Mouse (Mus musculus) lung, postnatal 0 days (tissue): ENCODE measurements at regions not wholly inside any gene's neighbourhood (a gene's known extent, or its start where the extent isn't known, plus 50 kb on each side); places are given as distances from the start of the nearest gene placed in this dataset.

Source experiments
- ATAC-seq: fragments of 200-750 bp; cut with Nextera tagmentation; 2 replicates; pipeline ENCODE4 v1.8.0; 2017; ENCODE audit warnings: moderate library complexity
- DNase-seq: peaks from one replicate; pipeline ENCODE4 v3.0.0-alpha.2; 2016; ENCODE audit warnings: low spot score
- H3K27ac ChIP-seq: fragments of 300-500 bp; sonication (generic); 2 replicates; pipeline ENCODE4 v1.5.1; 2014; ENCODE audit warnings: antibody characterized with exemption, mild to moderate bottlenecking, low read length, mixed read lengths
- H3K27me3 ChIP-seq: fragments of 300-500 bp; sonication (generic); replicated peaks from 2 replicates; pipeline ENCODE4 v1.6.1; 2014; ENCODE audit warnings: low read length, mixed read lengths; ENCODE audit not compliant: insufficient read depth
- H3K36me3 ChIP-seq: fragments of 300-500 bp; sonication (generic); 2 replicates; pipeline ENCODE4 v1.6.1; 2014; ENCODE audit warnings: low read length, mixed read lengths; ENCODE audit not compliant: insufficient read depth
- H3K4me1 ChIP-seq: fragments of 300-500 bp; sonication (generic); 2 replicates; pipeline ENCODE4 v1.6.1; 2014; ENCODE audit warnings: antibody characterized with exemption, low read depth, low read length, mixed read lengths; ENCODE audit not compliant: insufficient read depth
- H3K4me2 ChIP-seq: fragments of 300-500 bp; sonication (generic); replicated peaks from 2 replicates; pipeline ENCODE4 v1.6.1; 2014; ENCODE audit warnings: low read depth, mild to moderate bottlenecking, low read length, moderate library complexity, mixed read lengths
- H3K4me3 ChIP-seq: fragments of 300-500 bp; sonication (generic); 2 replicates; pipeline ENCODE4 v1.5.1; 2014; ENCODE audit warnings: low read depth, low read length
- H3K9ac ChIP-seq: fragments of 300-500 bp; sonication (generic); replicated peaks from 2 replicates; pipeline ENCODE4 v1.6.1; 2014; ENCODE audit warnings: low read depth, mild to moderate bottlenecking
- H3K9me3 ChIP-seq: fragments of 300-500 bp; sonication (generic); 2 replicates; pipeline ENCODE4 v1.6.1; 2016; ENCODE audit warnings: low read length, mixed read lengths
- CTCF ChIP-seq: IDR thresholded peaks from 2 replicates; pipeline ENCODE4 v1.5.1; 2016; ENCODE audit warnings: antibody characterized with exemption, mild to moderate bottlenecking
- EP300 ChIP-seq: IDR thresholded peaks from 2 replicates; pipeline ENCODE4 v1.6.1; 2016; ENCODE audit warnings: antibody characterized with exemption, mild to moderate bottlenecking, control low read depth
- WGBS: fragments of 180-500 bp; shearing (Covaris S2); extraction: QIAGEN DNeasy Blood & Tissue Kit; methylation state at CpG from one replicate; pipeline ENCODE4 v1.1.7; 2014; 5-methylcytosine and 5-hydroxymethylcytosine counted together

DNA sequence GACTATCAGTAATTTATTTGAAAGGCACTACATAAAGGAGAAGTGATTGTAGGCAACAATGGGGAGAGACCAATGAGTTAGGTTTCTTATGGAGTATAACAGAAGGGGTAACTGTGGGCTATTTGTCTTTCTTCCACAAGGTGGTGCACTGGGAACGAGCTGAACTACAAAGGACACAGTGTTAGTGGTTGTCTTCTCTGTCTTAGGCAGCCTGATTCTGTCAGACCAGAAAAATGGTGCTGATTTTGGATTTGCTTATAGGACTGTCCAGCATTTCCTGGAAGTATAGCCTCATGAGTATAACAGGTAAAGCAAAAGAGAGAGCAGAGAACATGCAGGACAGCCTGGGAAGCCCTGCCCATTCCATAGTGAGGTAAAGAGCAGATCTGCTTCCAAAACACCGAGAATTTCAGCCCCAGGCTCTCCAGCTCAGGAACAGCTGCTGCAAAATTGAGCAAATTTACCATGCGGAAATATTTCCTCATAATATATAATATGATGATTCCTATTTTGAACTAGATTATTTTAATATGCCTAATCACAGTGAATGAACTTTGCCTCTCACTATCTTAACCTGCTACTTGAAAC is 497.8 kb downstream of the Tox3 start:
- Histone ChIP-seq H3K27me3 (no peaks in the 10 kb centered on the region), H3K9me3 (no peaks in the 10 kb centered on the region), H3K27ac (no peak overlapping the region), H3K4me1 (no peaks in the 10 kb centered on the region), H3K36me3 (no peaks in the 10 kb centered on the region), H3K9ac (no peak overlapping the region), H3K4me3 (no peak overlapping the region), H3K4me2 (no peak overlapping the region)
- DNase-seq (peak; percentile 19), ATAC-seq (no peak)
- TF ChIP-seq CTCF (peak; percentile 65), EP300 (no peak)
- 45% methylated on average over 3 of the region's 3 CpGs for WGBS

- DNase-seq: peak; percentile 13
- no peak overlapping the region for H3K4me3 ChIP-seq
- H3K27ac ChIP-seq: no peak overlapping the region
Measured at GRCm38 (mm10) chr8:89849416-89850208, 498.5 kb downstream of the Tox3 start.

DNA sequence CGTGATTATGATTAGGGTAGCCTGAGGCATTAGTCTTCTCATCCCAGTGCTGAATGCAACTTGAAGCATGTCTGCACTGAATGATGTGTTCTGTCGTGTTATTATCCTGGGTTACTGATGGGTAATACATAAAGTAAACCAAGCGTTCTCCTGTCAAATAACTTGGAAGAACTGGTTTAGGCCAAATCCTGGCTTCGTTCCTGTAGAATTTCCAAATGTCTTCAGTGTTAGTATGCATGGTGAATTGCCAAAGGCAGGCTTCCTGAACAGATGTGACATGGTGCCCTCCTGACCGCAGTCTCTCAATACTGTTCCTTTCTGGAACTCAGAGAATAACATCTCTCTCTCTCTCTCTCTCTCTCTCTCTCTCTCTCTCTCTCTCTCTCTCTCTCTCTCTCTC is 509.6 kb downstream of the Tox3 start:
- DNase-seq (peak; percentile 15), ATAC-seq (no peak)
- Histone ChIP-seq H3K4me1 (no peaks in the 10 kb centered on the region), H3K4me3 (no peak overlapping the region), H3K27ac (no peak overlapping the region), H3K36me3 (no peaks in the 10 kb centered on the region), H3K9me3 (no peaks in the 10 kb centered on the region), H3K27me3 (no peaks in the 10 kb centered on the region), H3K9ac (no peak overlapping the region), H3K4me2 (no peak overlapping the region)
- no peak for TF ChIP-seq CTCF
- no peak for TF ChIP-seq EP300
- 64% methylated on average over 5 of the region's 5 CpGs for WGBS

More at GRCm38 (mm10) chr8:89849416-89850208, 498.5 kb downstream of the Tox3 start:
- no peak overlapping the region for H3K4me2 ChIP-seq
- WGBS: 65% methylated on average over 7 of the region's 7 CpGs
- no peak overlapping the region for H3K9ac ChIP-seq
- no peaks in the 10 kb centered on the region for H3K9me3 ChIP-seq
- no peaks in the 10 kb centered on the region for H3K4me1 ChIP-seq
- no peaks in the 10 kb centered on the region for H3K27me3 ChIP-seq
- TF ChIP-seq EP300 (no peak), CTCF (peak; percentile 54)
- H3K36me3 ChIP-seq: no peaks in the 10 kb centered on the region
- ATAC-seq: no peak

- Histone ChIP-seq H3K4me1 (no peaks in the 10 kb centered on the region), H3K27ac (no peak overlapping the region), H3K27me3 (no peaks in the 10 kb centered on the region), H3K9ac (no peak overlapping the region), H3K4me3 (no peak overlapping the region), H3K36me3 (no peaks in the 10 kb centered on the region), H3K9me3 (no peaks in the 10 kb centered on the region), H3K4me2 (no peak overlapping the region)
- no peak for ATAC-seq
- peak; percentile 19 for DNase-seq
- TF ChIP-seq CTCF: peak; percentile 46
- TF ChIP-seq EP300: no peak
- 65% methylated on average over 4 of the region's 4 CpGs for WGBS
Measured at GRCm38 (mm10) chr8:89833715-89834114, 514.4 kb downstream of the Tox3 start.

GRCm38 (mm10) chr8:89824586-89824985 is 523.6 kb downstream of the Tox3 start:
- 28% methylated on average over 3 of the region's 3 CpGs for WGBS
- ATAC-seq: no peak

GRCm38 (mm10) chr8:89823631-89824030 is 524.5 kb downstream of the Tox3 start:
- ATAC-seq: no peak
- TF ChIP-seq EP300: no peak
- no peak for TF ChIP-seq CTCF
- Histone ChIP-seq H3K27me3 (no peaks in the 10 kb centered on the region), H3K9me3 (no peaks in the 10 kb centered on the region), H3K9ac (no peak overlapping the region), H3K4me2 (no peak overlapping the region), H3K27ac (no peak overlapping the region), H3K36me3 (no peaks in the 10 kb centered on the region), H3K4me3 (no peak overlapping the region), H3K4me1 (no peaks in the 10 kb centered on the region)
- no peak for DNase-seq

More at GRCm38 (mm10) chr8:89824586-89824985, 523.6 kb downstream of the Tox3 start:
- Histone ChIP-seq H3K36me3 (no peaks in the 10 kb centered on the region), H3K9me3 (no peaks in the 10 kb centered on the region), H3K4me1 (no peaks in the 10 kb centered on the region), H3K27ac (no peak overlapping the region), H3K4me3 (no peak overlapping the region), H3K27me3 (no peaks in the 10 kb centered on the region), H3K4me2 (no peak overlapping the region), H3K9ac (no peak overlapping the region)
- DNase-seq: no peak
- TF ChIP-seq EP300: no peak
- TF ChIP-seq CTCF: no peak
